Mouse (Mus musculus) MEL (cell line): ENCODE measurements at regions not wholly inside any gene's neighbourhood (a gene's known extent, or its start where the extent isn't known, plus 50 kb on each side); places are given as distances from the start of the nearest gene placed in this dataset.

Experiments used
- DNase-seq: peaks from one replicate; pipeline ENCODE4 v3.0.0; 2011; ENCODE audit warnings: low read depth, low spot score
- H3K27ac ChIP-seq: 2 replicates; pipeline ENCODE4 v1.5.1; 2012; ENCODE audit warnings: low read depth, mild to moderate bottlenecking, control low read depth, low read length, moderate library complexity; ENCODE audit not compliant: control insufficient read depth
- H3K27me3 ChIP-seq, 2 experiments: fragments of 150-350 bp in 1 of 2; sonication (generic) in 1 of 2; 2 replicates each; pipeline ENCODE4 v1.6.1; 2012; ENCODE audit warnings: low read length in 2 of 2, mild to moderate bottlenecking in 2 of 2, improper control_type of control experiment in 1 of 2, moderate library complexity in 1 of 2; ENCODE audit not compliant: insufficient read depth in 2 of 2, control insufficient read depth in 1 of 2
- H3K36me3 ChIP-seq, 2 experiments: 2 replicates each; pipeline ENCODE4 v1.6.1; 2012 to 2014; ENCODE audit warnings: low read length in 2 of 2, improper control_type of control experiment in 1 of 2, inconsistent platforms in 1 of 2, mild to moderate bottlenecking in 1 of 2; ENCODE audit not compliant: insufficient read depth in 2 of 2, control insufficient read depth in 1 of 2
- H3K4me1 ChIP-seq, 2 experiments: fragments of 150-350 bp in 1 of 2; sonication (generic) in 1 of 2; 2 replicates each; pipeline ENCODE4 v1.6.1; 2012; ENCODE audit warnings: low read length in 2 of 2, improper control_type of control experiment in 1 of 2, mild to moderate bottlenecking in 1 of 2; ENCODE audit not compliant: insufficient read depth in 2 of 2, control insufficient read depth in 1 of 2
- H3K4me3 ChIP-seq, 2 experiments: fragments of 150-350 bp in 1 of 2; sonication (generic) in 1 of 2; 2 replicates each; pipeline ENCODE4 v1.5.1; 2012; ENCODE audit warnings: low read depth in 2 of 2, low read length in 2 of 2, mild to moderate bottlenecking in 2 of 2, moderate library complexity in 2 of 2, control low read depth in 1 of 2, improper control_type of control experiment in 1 of 2; ENCODE audit not compliant: control insufficient read depth in 1 of 2, insufficient read depth in 1 of 2
- H3K79me2 ChIP-seq: 2 replicates; pipeline ENCODE4 v1.6.1; 2012; ENCODE audit warnings: mild to moderate bottlenecking, low read length, moderate library complexity; ENCODE audit not compliant: control insufficient read depth, poor library complexity, insufficient read depth
- H3K9ac ChIP-seq: 2 replicates; pipeline ENCODE4 v1.6.1; 2012; ENCODE audit warnings: low read depth, mild to moderate bottlenecking, control low read depth, low read length, moderate library complexity; ENCODE audit not compliant: control insufficient read depth, poor library complexity, severe bottlenecking
- H3K9me3 ChIP-seq: fragments of 150-350 bp; sonication (generic); replicated peaks from 2 replicates; pipeline ENCODE4 v1.6.1; 2012; ENCODE audit warnings: mild to moderate bottlenecking, low read length, improper control_type of control experiment, moderate library complexity; ENCODE audit not compliant: insufficient read depth
- BHLHE40 ChIP-seq: IDR thresholded peaks from 2 replicates; pipeline ENCODE4 v1.6.1; 2012; ENCODE audit warnings: low read depth, mild to moderate bottlenecking, inconsistent platforms, low read length, improper control_type of control experiment, borderline replicate concordance
- CHD2 ChIP-seq: IDR thresholded peaks from 2 replicates; pipeline ENCODE4 v1.6.1; 2011; ENCODE audit warnings: low read length, improper control_type of control experiment
- CTCF ChIP-seq, 3 experiments: IDR thresholded peaks in 2 of 3; conservative IDR thresholded peaks in 1 of 3; 2 replicates each; pipeline ENCODE4 v1.5.1; 2011 to 2012; ENCODE audit warnings: low read length in 3 of 3, low read depth in 2 of 3, mild to moderate bottlenecking in 2 of 3, improper control_type of control experiment in 1 of 3, inconsistent platforms in 1 of 3, mixed read lengths in 1 of 3, moderate library complexity in 1 of 3; ENCODE audit not compliant: control insufficient read depth in 1 of 3, insufficient read depth in 1 of 3, poor library complexity in 1 of 3, severe bottlenecking in 1 of 3
- E2F4 ChIP-seq: IDR thresholded peaks from 2 replicates; pipeline ENCODE4 v1.6.1; 2011; ENCODE audit warnings: low read depth, low read length, improper control_type of control experiment, borderline replicate concordance
- ETS1 ChIP-seq: IDR thresholded peaks from 2 replicates; pipeline ENCODE4 v1.6.1; 2012; ENCODE audit warnings: low read depth, mild to moderate bottlenecking, inconsistent platforms, low read length, improper control_type of control experiment, moderate library complexity
- GABPA ChIP-seq: IDR thresholded peaks from 2 replicates; pipeline ENCODE4 v1.6.1; 2012; ENCODE audit warnings: low read depth, mild to moderate bottlenecking, inconsistent platforms, low read length, improper control_type of control experiment, moderate library complexity
- HCFC1 ChIP-seq: IDR thresholded peaks from 2 replicates; pipeline ENCODE4 v1.6.1; 2012; ENCODE audit warnings: low read depth, mild to moderate bottlenecking, inconsistent platforms, low read length, improper control_type of control experiment, moderate library complexity
- MAFK ChIP-seq: IDR thresholded peaks from 2 replicates; pipeline ENCODE4 v1.6.1; 2011; ENCODE audit warnings: low read depth, mild to moderate bottlenecking, low read length, improper control_type of control experiment, borderline replicate concordance
- MYC ChIP-seq: IDR thresholded peaks from 2 replicates; pipeline ENCODE4 v1.6.1; 2011; ENCODE audit warnings: low read depth, mild to moderate bottlenecking, low read length, improper control_type of control experiment, moderate library complexity
- NELFE ChIP-seq: IDR thresholded peaks from 2 replicates; pipeline ENCODE4 v1.6.1; 2011; ENCODE audit warnings: low read depth, low read length, improper control_type of control experiment
- NRF1 ChIP-seq: IDR thresholded peaks from 2 replicates; pipeline ENCODE4 v1.6.1; 2014; ENCODE audit warnings: low read depth, mild to moderate bottlenecking, inconsistent platforms, low read length, improper control_type of control experiment, moderate library complexity; ENCODE audit not compliant: poor library complexity, insufficient read depth, severe bottlenecking
- POLR2A ChIP-seq, 2 experiments: IDR thresholded peaks; 2 replicates each; pipeline ENCODE4 v1.6.1; 2011 to 2012; ENCODE audit warnings: low read length in 2 of 2, mild to moderate bottlenecking in 2 of 2, control low read depth in 1 of 2, improper control_type of control experiment in 1 of 2, low read depth in 1 of 2, moderate library complexity in 1 of 2; ENCODE audit not compliant: control insufficient read depth in 1 of 2, insufficient read depth in 1 of 2, poor library complexity in 1 of 2
- POLR2AphosphoS2 ChIP-seq: IDR thresholded peaks from 2 replicates; pipeline ENCODE4 v1.6.1; 2011; ENCODE audit warnings: low read length, improper control_type of control experiment
- POLR2AphosphoS5 ChIP-seq: IDR thresholded peaks from 2 replicates; pipeline ENCODE4 v1.6.1; 2012; ENCODE audit warnings: low read depth, borderline replicate concordance, mild to moderate bottlenecking, inconsistent platforms, low read length, moderate library complexity, mixed read lengths
- SIN3A ChIP-seq: IDR thresholded peaks from 2 replicates; pipeline ENCODE4 v1.6.1; 2012; ENCODE audit warnings: low read length, improper control_type of control experiment, inconsistent platforms
- TAL1 ChIP-seq: IDR thresholded peaks from 2 replicates; pipeline ENCODE4 v1.6.1; 2012; ENCODE audit warnings: mild to moderate bottlenecking, inconsistent platforms, low read length, moderate library complexity, mixed read lengths
- TCF12 ChIP-seq: IDR thresholded peaks from 2 replicates; pipeline ENCODE4 v1.6.1; 2014; ENCODE audit warnings: low read depth, mild to moderate bottlenecking, inconsistent platforms, low read length, improper control_type of control experiment, moderate library complexity
- ZC3H11A ChIP-seq: IDR thresholded peaks from 2 replicates; pipeline ENCODE4 v1.6.1; 2012; ENCODE audit warnings: low read depth, mild to moderate bottlenecking, inconsistent platforms, low read length, improper control_type of control experiment
- ZKSCAN1 ChIP-seq: IDR thresholded peaks from 2 replicates; pipeline ENCODE4 v1.6.1; 2012; ENCODE audit warnings: low read depth, mild to moderate bottlenecking, inconsistent platforms, low read length, improper control_type of control experiment, moderate library complexity
- ZMIZ1 ChIP-seq: IDR thresholded peaks from 2 replicates; pipeline ENCODE4 v1.6.1; 2012; ENCODE audit warnings: low read depth, mild to moderate bottlenecking, inconsistent platforms, low read length, improper control_type of control experiment, moderate library complexity
- ZNF384 ChIP-seq: IDR thresholded peaks from 2 replicates; pipeline ENCODE4 v1.6.1; 2012; ENCODE audit warnings: low read depth, mild to moderate bottlenecking, inconsistent platforms, low read length, improper control_type of control experiment

- no peaks in the 10 kb centered on the region for H3K9me3 ChIP-seq
- H3K4me3 ChIP-seq = no peak overlapping the region
- no peak for DNase-seq
- H3K36me3 ChIP-seq = no peaks in the 10 kb centered on the region
- H3K27me3 ChIP-seq = no peaks in the 10 kb centered on the region
- no peaks in the 10 kb centered on the region for H3K4me1 ChIP-seq
- no peaks in the 10 kb centered on the region for H3K79me2 ChIP-seq
- H3K27ac ChIP-seq = no peak overlapping the region
- H3K9ac ChIP-seq = no peak overlapping the region
- TF ChIP-seq CTCF (IDR thresholded peaks at IDR 0.05 in 2 of 3, conservative IDR thresholded peaks at IDR 0.05 in 1 of 3; ENCODE audit: control insufficient read depth in 1 of 3, insufficient read depth in 1 of 3, low read depth in 2 of 3, low read length in 3 of 3, poor library complexity in 1 of 3, severe bottlenecking in 1 of 3) = no peak
- TF ChIP-seq ZNF384 = no peak
- TF ChIP-seq CHD2 = no peak
- no peak for TF ChIP-seq NRF1
- TF ChIP-seq MYC = no peak
- no peak for TF ChIP-seq TAL1
- no peak for TF ChIP-seq POLR2AphosphoS2
Measured at GRCm38 (mm10) chr2:166218783-166219182, 63.3 kb upstream of the Sulf2 start.

GRCm38 (mm10) chr2:166216512-166216865 is 61.0 kb upstream of the Sulf2 start:
- no peak for TF ChIP-seq SIN3A
- no peak for TF ChIP-seq TCF12
- no peak for TF ChIP-seq ZMIZ1
- no peak for TF ChIP-seq HCFC1
- TF ChIP-seq POLR2A (IDR thresholded peaks at IDR 0.05; ENCODE audit: control insufficient read depth in 1 of 2, insufficient read depth in 1 of 2, low read depth in 1 of 2, low read length in 2 of 2, poor library complexity in 1 of 2) = no peak
- TF ChIP-seq GABPA = no peak
- TF ChIP-seq NELFE = no peak
- no peak for TF ChIP-seq ZKSCAN1
- TF ChIP-seq E2F4 = no peak
- TF ChIP-seq POLR2AphosphoS5 = no peak
- TF ChIP-seq MAFK = no peak
- no peak for TF ChIP-seq BHLHE40
- TF ChIP-seq ETS1 = no peak
- no peak for TF ChIP-seq MYC
- no peak for TF ChIP-seq POLR2AphosphoS2
- TF ChIP-seq ZC3H11A = no peak

More at GRCm38 (mm10) chr2:166216512-166216865, 61.0 kb upstream of the Sulf2 start:
- H3K27ac ChIP-seq = no peak overlapping the region
- no peaks in the 10 kb centered on the region for H3K9me3 ChIP-seq
- no peaks in the 10 kb centered on the region for H3K36me3 ChIP-seq
- H3K27me3 ChIP-seq = no peaks in the 10 kb centered on the region
- no peak for DNase-seq
- H3K4me3 ChIP-seq = no peak overlapping the region
- no peaks in the 10 kb centered on the region for H3K4me1 ChIP-seq
- no peak overlapping the region for H3K9ac ChIP-seq
- no peaks in the 10 kb centered on the region for H3K79me2 ChIP-seq
